Mouse (Mus musculus) CD4-positive, CD25-positive, alpha-beta regulatory T cell, adult 2 months (primary cell): ENCODE measurements around the gene Pla2g10.
"Not testable (repeated sequence)": the region's sequence is repeated elsewhere in the genome, so short reads cannot be mapped to it uniquely, and the experiment has no call there.

Experiments used
- DNase-seq: peaks from one replicate; pipeline ENCODE4 v3.0.0-alpha.2; 2012; ENCODE audit warnings: low read depth, low spot score

Pla2g10 gene

GRCm38 (mm10) chr16:13730285-13731255 is at the start of gene Pla2g10:
TSS of gene Pla2g10 (minus strand) at chr16:13730983.
- no peak for DNase-seq

DNA sequence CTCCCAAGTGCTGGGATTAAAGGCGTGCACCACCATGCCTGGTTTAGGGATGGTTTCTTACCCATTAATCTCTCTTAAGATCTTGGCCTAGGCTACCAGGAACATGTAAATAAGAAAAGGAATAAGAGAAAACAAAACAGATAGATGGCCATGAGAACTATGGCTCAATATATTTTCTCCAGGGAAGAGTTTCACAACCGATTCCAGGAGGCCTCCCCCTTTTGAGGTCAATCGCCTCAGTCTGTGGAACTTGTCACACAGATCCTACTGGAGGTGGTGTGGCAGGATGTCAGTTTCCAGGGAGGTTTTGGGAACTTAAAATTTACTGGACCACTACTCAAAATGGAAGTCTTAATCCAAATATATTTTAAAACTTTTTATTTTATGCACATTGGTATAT is 43.9 kb upstream of the Pla2g10 start:
- DNase-seq, result not testable (repeated sequence)

GRCm38 (mm10) chr16:13774011-13774410 is 43.2 kb upstream of the Pla2g10 start:
- DNase-seq, result not testable (repeated sequence)

- not testable (repeated sequence) for DNase-seq
These were observed 41.3 kb upstream of the Pla2g10 start for GRCm38 (mm10) chr16:13772051-13772450.

DNA sequence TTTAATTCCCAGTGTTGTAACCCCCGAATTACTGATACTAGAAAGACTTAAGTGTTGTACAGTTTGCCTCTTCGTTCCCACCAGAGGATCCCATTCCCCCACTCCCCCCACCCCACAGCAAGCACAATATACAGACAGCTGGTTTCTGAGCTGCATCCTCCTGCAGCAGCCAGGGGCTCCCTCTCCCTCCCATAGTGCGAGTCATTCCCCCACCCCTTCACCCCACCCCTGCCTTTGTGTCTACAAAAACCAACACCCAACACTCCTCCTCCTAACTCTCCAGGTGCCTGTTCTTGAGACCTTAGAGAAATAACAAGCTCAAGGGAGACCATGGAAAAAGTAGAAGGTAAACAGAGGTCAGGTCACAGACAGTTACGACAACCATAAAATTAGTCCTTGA is 40.8 kb upstream of the Pla2g10 start:
- DNase-seq, result not testable (repeated sequence)

- DNase-seq, result no peak
These were observed 35.6 kb upstream of the Pla2g10 start for GRCm38 (mm10) chr16:13766367-13766766.

GRCm38 (mm10) chr16:13764519-13764918 is 33.7 kb upstream of the Pla2g10 start:
- no peak for DNase-seq

DNA sequence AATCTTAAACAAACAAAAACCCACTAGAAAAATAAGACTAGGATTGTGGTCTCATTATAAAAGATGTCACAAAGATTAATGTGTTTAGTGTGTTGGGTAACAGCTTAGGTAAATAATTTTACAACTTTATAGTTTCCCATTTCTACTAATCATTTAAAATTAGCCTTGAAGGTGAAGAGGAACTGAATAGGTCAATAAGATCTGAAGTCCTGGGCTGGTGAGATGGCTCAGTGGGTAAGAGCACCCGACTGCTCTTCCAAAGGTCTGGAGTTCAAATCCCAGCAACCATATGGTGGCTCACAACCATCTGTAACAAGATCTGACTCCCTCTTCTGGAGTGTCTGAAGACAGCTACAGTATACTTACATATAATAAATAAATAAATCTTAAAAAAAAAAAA is 32.0 kb upstream of the Pla2g10 start:
- not testable (repeated sequence) for DNase-seq

GRCm38 (mm10) chr16:13757823-13758222 is 27.0 kb upstream of the Pla2g10 start:
- DNase-seq, result no peak

DNA sequence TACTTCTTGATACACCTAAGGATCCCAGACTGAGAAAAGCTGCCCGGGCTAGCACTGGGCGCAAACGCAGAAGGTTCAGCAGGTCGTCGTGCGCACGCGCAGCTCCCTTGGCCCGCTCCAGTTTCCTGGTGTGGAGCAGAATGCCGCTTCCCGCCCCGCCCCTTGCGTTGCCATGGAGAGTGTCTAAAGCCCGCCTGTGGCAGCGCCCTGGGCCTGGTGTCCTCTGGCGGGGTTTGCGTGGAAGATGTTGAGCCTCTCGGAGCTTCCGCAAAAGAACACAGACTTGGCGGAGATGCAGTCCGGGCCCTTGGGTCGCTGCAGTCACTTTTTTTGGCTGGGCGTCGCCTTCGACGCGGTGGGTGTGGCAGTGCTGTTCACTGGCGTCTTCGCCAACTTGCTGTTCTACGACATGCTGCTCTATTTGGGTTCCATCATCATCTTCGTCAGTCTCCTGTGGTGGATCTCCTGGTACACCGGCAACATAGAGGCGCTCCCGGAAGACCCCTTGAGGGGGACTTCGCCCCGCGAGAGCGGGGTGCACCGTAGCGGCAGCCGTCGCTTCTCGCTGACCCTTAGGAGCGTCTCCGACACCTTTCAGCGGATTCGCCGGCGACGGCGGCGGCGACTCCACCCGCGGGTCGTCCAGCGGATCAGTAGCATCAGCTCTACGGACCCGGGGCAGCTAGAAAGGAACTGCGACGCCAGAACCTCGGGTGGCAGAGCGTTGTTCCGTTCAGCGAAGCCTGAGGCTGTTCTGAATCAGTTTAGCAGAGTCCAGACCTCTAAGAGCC is 23.8 kb upstream of the Pla2g10 start:
- peak; percentile 95 for DNase-seq

DNA sequence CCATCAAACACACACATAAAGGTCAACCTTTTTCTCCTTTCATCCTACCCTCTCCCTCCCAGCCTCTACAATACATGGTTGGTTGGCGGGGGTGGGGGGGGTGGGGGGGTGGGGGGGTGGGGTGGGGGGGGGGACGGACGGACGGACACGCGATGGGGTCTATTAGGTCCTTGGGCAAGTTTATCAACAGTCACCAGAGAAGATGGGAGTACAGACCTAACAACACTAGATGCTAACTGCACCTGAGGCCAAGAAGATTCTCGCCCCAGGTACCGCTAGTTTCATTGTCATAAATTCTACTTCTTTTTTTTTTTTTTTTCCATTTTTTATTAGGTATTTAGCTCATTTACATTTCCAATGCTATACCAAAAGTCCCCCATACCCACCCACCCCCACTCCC is 23.2 kb upstream of the Pla2g10 start:
- no peak for DNase-seq

- DNase-seq, result no peak
These were observed 19.8 kb upstream of the Pla2g10 start for GRCm38 (mm10) chr16:13750626-13751025.

DNA sequence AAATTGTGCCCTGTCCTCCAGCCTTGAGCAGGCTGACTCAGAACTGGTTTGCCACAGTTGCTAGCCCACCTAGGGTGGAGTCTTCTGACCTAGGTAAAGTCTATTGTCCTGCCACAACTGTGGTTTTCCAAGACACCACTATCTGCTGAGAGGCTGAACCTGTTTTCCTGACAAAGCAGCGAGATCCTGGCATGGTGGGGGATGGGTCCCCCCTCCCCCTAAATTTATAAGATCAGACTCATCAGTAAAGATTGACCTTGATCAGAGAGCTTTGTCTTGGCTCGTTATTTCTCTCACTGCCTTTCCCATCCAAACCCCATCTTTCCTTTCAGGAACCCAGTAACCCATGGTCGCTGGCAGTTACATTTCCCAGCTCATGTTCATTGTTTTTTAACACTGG is 19.2 kb upstream of the Pla2g10 start:
- no peak for DNase-seq

DNA sequence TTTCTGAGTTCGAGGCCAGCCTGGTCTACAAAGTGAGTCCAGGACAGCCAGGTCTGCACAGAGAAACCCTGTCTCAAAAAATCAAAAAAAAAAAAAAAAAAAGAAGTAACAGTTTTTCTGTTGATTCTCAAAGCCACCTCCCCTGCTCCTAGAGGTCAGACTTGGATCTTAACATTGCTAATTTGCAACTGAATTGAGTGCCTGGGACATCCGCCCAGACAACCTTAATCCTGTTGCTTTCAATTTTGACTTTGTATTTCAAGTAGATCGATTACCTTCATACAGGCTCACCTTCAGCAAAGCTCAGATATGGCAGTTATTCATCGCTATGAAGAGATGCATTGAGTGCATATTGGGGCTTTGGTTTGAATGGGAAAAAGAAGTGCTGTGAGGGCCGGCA is 18.5 kb upstream of the Pla2g10 start:
- DNase-seq, result no peak

- not testable (repeated sequence) for DNase-seq
These were observed 18.0 kb upstream of the Pla2g10 start for GRCm38 (mm10) chr16:13748813-13749212.

GRCm38 (mm10) chr16:13748124-13748523 is 17.3 kb upstream of the Pla2g10 start:
- DNase-seq, result no peak

DNA sequence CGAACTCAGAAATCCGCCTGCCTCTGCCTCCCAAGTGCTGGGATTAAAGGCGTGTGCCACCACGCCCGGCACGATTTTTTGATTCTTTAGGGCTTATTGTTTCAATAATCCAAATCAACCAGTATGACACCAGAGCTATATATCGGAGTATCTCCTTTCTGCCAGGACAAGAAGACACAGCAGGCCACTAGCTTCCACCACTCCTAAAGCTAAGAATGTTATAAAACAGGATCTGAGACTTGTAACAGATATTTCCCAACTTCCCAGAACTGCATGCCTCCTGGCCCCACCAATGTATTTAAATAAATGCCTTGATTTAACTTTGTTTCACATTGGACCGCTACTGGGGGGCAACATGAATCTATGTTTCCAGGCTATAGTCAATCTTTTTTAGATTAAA is 16.9 kb upstream of the Pla2g10 start:
- DNase-seq, result no peak

- no peak for DNase-seq
These were observed 10.1 kb upstream of the Pla2g10 start for GRCm38 (mm10) chr16:13740844-13741243.

- DNase-seq, result not testable (repeated sequence)
These were observed 8.3 kb upstream of the Pla2g10 start for GRCm38 (mm10) chr16:13739044-13739443.

DNA sequence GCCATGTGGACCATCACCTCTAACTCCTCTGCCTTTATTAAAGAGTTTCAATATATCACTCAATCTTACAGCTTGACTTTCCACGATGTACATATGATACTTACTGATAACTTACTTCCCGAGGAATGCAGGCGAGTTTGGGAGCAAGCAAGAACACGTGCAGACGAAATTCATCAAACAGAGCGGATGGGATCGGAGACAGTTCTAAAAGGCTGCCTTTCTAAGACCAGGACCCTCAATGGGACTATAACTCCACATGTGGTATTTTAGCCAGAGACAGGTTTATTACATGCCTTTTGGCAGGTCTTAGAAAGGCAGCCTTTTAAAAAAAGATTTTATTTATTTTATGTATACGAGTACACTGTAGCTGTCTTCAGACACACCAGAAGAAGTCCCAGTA is 5.2 kb upstream of the Pla2g10 start:
- no peak for DNase-seq

GRCm38 (mm10) chr16:13733518-13734137 is 2.8 kb upstream of the Pla2g10 start:
- DNase-seq, result peak; percentile 72

DNA sequence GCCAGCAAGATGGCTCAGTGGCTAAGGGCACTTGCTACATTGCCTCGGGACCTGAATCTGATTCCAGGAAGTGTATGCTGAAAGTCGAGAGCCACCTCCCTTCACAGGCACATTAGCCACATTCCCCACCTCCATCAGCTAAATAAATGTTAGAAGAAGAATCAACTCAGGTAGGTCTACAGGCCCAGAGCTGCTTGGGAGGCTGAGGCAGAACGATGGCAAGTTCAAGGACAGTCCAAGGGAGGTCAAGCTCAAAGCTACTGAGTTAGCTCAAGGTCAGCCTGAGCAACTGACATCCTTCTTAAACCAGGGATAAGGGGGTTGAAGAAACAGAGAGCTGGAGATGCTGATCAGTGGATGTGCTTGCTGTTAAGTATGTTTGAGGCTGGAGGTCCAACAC is 2.0 kb upstream of the Pla2g10 start:
- no peak for DNase-seq
